Mouse (Mus musculus) E14TG2a.4 (cell line): Measurements from ENCODE around the gene Pxmp4.

ENCODE experiments used
- H3K27me3 ChIP-seq: 2 replicates; pipeline ENCODE4 v1.6.1; 2014; ENCODE audit warnings: low read length, control low read depth; ENCODE audit not compliant: insufficient read depth
- H3K36me3 ChIP-seq: 2 replicates; pipeline ENCODE4 v1.6.1; 2014; ENCODE audit warnings: low read length, control low read depth; ENCODE audit not compliant: insufficient read depth
- H3K4me1 ChIP-seq: replicated peaks from 2 replicates; pipeline ENCODE4 v1.6.1; 2014; ENCODE audit warnings: low read depth, low read length, control low read depth
- H3K4me3 ChIP-seq: replicated peaks from 2 replicates; pipeline ENCODE4 v1.5.1; 2014; ENCODE audit warnings: mild to moderate bottlenecking, low read length
- H3K9me3 ChIP-seq: 2 replicates; pipeline ENCODE4 v1.6.1; 2014; ENCODE audit warnings: low read length, control low read depth
- CTCF ChIP-seq: conservative IDR thresholded peaks from 2 replicates; pipeline ENCODE4 v1.5.1; 2014; ENCODE audit warnings: low read length
- NANOG ChIP-seq: IDR thresholded peaks from 2 replicates; pipeline ENCODE4 v1.6.1; 2014; ENCODE audit warnings: borderline replicate concordance, low read length, mixed read lengths
- POU5F1 ChIP-seq: IDR thresholded peaks from 2 replicates; pipeline ENCODE4 v1.6.1; 2014; ENCODE audit warnings: low read length, borderline replicate concordance

Gene Pxmp4

DNA sequence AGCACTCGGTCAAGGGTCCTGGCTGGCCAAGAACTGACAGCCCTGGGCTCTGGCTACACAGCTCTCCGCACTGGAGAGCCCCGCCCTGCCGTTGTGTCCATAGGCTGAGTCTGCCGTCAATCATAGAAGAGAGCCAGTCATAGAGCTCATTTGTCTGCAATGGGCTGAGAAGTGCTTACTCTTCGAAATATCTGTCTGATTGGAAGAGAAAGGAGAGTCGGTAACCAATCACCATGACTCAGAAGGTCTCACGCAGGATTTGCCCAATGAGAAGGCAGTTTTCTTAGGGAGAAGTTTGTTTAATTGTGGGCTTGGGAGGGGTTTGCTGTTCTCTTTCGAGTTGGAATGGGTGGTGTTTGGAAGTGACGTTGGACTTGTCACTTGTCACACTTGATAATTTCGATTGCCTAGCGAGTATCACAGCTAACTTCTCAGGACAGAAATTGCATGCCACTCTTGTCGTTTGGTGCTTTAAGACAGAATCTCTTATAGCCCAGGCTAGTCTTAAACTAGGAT is at the start of gene Pxmp4:
Gene Pxmp4, minus strand, starts transcription at position 71 of the 516 bp plus-strand sequence.
- H3K4me1 ChIP-seq: peaks cover 22% of the 10 kb centered on the region
- H3K4me3 ChIP-seq: peak within 1 kb of the TSS; percentile 86
- no peaks in the 10 kb centered on the region for H3K9me3 ChIP-seq
- H3K27me3 ChIP-seq: peaks cover 4% of the 10 kb centered on the region; the same call in 1 of the 2 replicates
- no peak for TF ChIP-seq POU5F1
- no peak for TF ChIP-seq CTCF
- TF ChIP-seq NANOG: no peak
- H3K36me3 ChIP-seq: peaks cover 5% of the 10 kb centered on the region; the same call in 1 of the 2 replicates

DNA sequence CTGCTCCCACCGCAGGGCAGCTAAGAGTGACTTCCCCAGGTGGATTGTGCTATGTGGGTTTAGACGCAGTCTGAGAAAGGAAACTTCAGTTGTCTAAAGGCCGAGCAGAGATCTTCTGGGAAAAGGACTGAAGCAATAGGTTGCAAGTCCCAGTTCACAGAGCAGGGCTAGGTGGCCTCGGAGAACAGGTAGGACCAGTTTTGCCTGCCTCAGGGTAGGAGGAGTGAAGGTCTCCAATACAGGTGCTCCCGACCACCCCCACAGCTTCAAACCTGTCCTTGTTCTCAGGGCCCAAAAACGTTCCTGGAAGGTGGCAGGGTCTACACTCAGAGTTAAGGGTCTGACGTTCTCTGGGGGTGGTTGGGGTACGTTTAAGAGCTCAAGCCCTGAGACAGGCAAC is 47.9 kb upstream of the Pxmp4 start, which contains the start of gene Chmp4b:
Gene Chmp4b, plus strand, starts transcription at position 343 of the 400 bp plus-strand sequence.
- H3K9me3 ChIP-seq: no peaks in the 10 kb centered on the region
- H3K36me3 ChIP-seq: no peaks in the 10 kb centered on the region
- H3K4me1 ChIP-seq: peaks cover 57% of the 10 kb centered on the region
- H3K4me3 ChIP-seq: peak within 1 kb of the TSS; percentile 29; the same call in 1 of the 2 replicates
- TF ChIP-seq POU5F1 (no peak), NANOG (no peak), CTCF (no peak)
- no peaks in the 10 kb centered on the region for H3K27me3 ChIP-seq

DNA sequence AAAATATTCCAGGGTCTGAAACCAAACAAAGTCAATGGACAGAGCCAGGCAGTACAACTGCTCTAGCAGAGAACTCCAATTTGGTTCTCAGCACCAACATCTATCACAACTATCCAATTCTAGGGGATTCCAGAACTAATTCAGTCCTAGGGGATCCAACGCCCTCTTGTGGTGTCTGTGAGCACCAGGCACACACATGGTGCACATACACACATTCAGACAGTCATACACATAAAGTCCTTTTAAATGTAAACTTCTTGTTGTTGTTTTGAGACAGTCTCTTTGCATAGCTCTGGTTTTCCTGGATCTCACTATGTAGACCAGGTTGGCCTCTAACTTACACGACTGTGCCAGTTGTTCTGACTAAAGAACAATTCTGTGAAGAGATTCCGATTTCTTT is 46.9 kb upstream of the Pxmp4 start:
- Histone ChIP-seq H3K4me1 (peaks cover 61% of the 10 kb centered on the region), H3K27me3 (no peaks in the 10 kb centered on the region), H3K36me3 (no peaks in the 10 kb centered on the region), H3K4me3 (no peak overlapping the region), H3K9me3 (no peaks in the 10 kb centered on the region)
- TF ChIP-seq CTCF (peak; percentile 51), NANOG (no peak)

DNA sequence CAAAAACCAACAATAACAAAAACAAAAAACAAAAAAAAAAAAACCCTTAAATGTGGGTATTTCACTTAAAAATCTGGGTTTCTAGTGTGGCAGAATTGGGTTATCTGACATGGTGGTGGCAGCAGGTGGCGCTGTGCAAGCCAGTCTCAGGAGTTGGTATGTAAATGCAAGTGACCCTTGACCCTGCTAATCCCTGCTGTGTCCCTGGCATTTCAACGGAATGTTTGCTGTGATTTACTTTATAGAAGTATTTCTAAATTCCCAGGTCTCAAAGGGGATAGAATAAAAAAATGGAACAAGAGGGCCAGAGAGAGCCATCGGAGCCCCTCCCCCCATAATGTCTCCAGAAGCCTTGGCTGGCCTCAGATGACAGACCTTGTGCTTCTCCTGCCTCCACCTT is 44.6 kb upstream of the Pxmp4 start:
- TF ChIP-seq CTCF: peak; percentile 32; the same call in 1 of the 2 replicates
- no peak for TF ChIP-seq NANOG
- Histone ChIP-seq H3K4me1 (peaks cover 60% of the 10 kb centered on the region), H3K4me3 (0 out of 2 replicates have a peak overlapping the region, but pooled peaks have one; percentile 4), H3K36me3 (peaks cover 17% of the 10 kb centered on the region), H3K9me3 (no peaks in the 10 kb centered on the region), H3K27me3 (no peaks in the 10 kb centered on the region)

DNA sequence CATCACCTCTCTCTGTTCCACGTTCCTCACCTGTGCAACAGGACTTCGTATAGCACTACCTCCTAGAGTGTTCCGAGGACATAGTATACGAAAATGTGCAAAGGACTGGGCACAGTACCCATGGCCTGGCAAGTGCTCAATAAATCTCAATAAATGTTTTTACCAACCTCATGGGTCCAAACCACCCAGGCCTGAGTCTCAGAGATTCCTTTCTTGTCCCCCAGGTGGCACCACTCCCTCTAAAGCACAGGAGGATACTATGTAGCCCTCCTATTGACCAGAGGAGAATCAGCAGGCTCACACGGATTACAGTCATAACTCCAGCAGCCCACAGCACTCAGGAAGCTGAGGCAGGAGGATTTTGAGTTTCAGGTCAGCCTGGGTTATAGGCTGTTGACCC is 43.1 kb upstream of the Pxmp4 start:
- TF ChIP-seq CTCF (peak; percentile 56), POU5F1 (no peak)
- Histone ChIP-seq H3K36me3 (peaks cover 27% of the 10 kb centered on the region), H3K27me3 (no peaks in the 10 kb centered on the region), H3K4me3 (no peak overlapping the region), H3K4me1 (peaks cover 51% of the 10 kb centered on the region), H3K9me3 (no peaks in the 10 kb centered on the region)

DNA sequence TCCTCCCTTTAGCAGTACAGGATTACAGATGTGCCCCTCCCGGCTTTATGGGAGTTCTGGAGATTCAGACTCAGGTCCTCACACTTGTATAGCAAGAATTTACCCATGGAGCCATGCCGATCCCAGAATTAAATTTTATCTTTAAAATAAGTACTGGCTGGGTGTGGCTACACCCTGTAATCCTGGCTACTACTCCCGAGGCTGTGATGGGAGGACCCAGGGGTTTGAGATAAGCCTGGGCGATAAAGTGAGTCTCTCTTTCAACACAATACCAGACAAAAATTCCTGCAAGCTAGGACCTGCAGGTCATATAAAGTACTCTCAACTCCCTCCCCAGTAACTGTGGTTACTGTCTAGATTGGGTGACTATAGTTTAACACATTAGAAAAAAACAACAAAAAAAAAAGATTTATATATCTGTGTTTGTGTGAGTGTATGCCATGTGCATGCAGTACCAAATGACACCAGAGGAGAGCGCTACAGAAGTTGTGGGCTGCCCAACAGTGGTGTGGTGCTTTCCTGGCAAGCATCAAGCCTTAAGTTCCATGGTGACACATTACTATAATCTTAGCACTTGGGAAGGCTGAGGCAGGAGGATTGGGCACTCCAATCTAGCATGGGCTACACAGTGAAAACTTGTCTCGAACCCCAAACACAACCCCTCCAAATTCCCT is 39.3 kb upstream of the Pxmp4 start:
- Histone ChIP-seq H3K9me3 (no peaks in the 10 kb centered on the region), H3K36me3 (peaks cover 61% of the 10 kb centered on the region), H3K4me3 (no peak overlapping the region), H3K27me3 (no peaks in the 10 kb centered on the region), H3K4me1 (peaks cover 27% of the 10 kb centered on the region)
- TF ChIP-seq NANOG (no peak), POU5F1 (no peak), CTCF (peak; percentile 79)

DNA sequence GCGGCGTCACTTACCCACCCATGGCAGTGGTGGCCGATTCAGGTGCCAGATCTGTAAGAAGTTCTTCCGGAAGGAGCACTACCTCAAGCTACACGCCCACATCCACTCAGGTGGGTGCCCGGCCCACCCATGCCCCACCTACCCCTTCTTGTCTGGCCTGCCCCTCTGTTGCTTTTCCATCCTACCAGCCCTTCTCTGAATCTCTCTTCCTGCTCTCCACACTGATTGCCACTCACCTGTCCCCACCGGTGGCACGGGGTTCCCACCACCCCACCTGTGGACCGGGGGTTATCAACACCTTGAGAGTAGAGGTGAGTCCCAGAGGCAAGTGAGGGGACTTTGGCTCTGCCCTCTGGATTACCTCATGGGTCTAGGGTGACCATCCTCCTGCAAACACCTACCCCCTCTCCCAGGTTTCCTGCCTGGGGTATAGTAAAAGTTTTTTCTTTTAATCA is 38.5 kb upstream of the Pxmp4 start:
- TF ChIP-seq NANOG (no peak), CTCF (no peak), POU5F1 (no peak)
- no peaks in the 10 kb centered on the region for H3K27me3 ChIP-seq
- no peak overlapping the region for H3K4me3 ChIP-seq
- H3K9me3 ChIP-seq: no peaks in the 10 kb centered on the region
- H3K36me3 ChIP-seq: peaks cover 68% of the 10 kb centered on the region
- peaks cover 26% of the 10 kb centered on the region for H3K4me1 ChIP-seq

DNA sequence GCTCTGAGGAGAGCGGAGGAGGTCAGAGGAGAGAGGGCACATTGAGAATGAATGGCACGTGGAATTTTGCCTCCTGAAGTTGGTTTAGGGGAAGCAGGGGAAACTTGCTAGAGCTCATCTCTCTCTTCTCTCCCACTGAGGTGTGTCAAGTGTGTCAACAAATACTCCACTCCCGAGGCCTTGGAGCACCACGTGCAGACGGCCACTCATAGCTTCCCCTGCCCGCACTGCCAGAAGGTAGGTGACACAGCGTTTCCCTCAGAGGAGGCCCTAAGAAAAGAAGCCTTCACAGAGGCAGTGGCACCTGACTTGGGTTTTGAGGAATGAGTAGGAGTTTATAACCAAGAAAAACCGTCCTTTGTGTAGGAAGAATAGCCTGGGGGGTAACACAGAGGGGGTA is 37.7 kb upstream of the Pxmp4 start:
- Histone ChIP-seq H3K4me1 (peaks cover 19% of the 10 kb centered on the region), H3K27me3 (no peaks in the 10 kb centered on the region), H3K9me3 (no peaks in the 10 kb centered on the region), H3K4me3 (no peak overlapping the region), H3K36me3 (peaks cover 73% of the 10 kb centered on the region)
- TF ChIP-seq CTCF (no peak), POU5F1 (no peak), NANOG (no peak)

DNA sequence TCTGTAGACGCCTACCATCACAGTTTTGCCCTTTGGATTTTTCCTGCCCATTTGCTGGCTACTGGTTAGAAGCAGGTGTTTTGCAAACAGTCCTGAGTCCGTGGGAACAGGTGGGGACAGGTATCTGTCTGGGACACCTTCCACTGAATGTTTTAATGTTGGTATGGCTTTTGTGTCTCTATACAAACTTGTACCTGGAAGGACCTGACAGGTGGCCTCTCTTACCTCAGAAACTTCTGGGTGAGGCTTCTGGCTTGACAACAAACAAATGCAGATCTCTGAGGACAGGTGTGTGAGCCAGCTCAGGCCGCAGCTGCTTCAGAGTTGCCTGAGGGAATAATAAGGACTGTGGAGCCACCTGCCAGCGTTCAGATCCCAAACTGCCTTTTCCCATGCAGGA is 35.6 kb upstream of the Pxmp4 start:
- Histone ChIP-seq H3K4me1 (no peaks in the 10 kb centered on the region), H3K36me3 (peaks cover 84% of the 10 kb centered on the region), H3K9me3 (no peaks in the 10 kb centered on the region), H3K27me3 (no peaks in the 10 kb centered on the region), H3K4me3 (no peak overlapping the region)
- TF ChIP-seq NANOG (no peak), CTCF (no peak), POU5F1 (no peak)
